Mouse (Mus musculus): Measurements from ENCODE around the gene Ntsr2. TPM values are rescaled to one million over a fixed set of nuclear protein-coding genes. Genes with fewer than 3 reads are reported as not detected.
A peak's percentile ranks its signal among the peaks of the same experiment; 100 is the strongest.

Ntsr2 gene
- 100 to 1,000 TPM; 151 to 171 TPM for total RNA-seq (2021)

- intact Hi-C loops (cut with DNase I): no loop called here
- peak; percentile 77 to 78 for DNase-seq (ENCODE audit: low spot score in 2 of 2)
Measured at GRCm38 (mm10) chr12:16653332-16654093, at the start of gene Ntsr2. Ntsr2 (plus strand) TSS chr12:16653382.

- DNase-seq (ENCODE audit: low spot score in 2 of 2): peak; percentile 39 to 78
- intact Hi-C loops (cut with DNase I): no loop called here
Measured at GRCm38 (mm10) chr12:16605624-16606023, 47.6 kb upstream of the Ntsr2 start.

- DNase-seq (ENCODE audit: low spot score in 2 of 2): no peak
- intact Hi-C loops (cut with DNase I): no loop called here
Measured at GRCm38 (mm10) chr12:16610936-16611335, 42.2 kb upstream of the Ntsr2 start, which contains the start of gene Lpin1. Lpin1 (minus strand) TSS chr12:16610966.

GRCm38 (mm10) chr12:16614556-16614955 is 38.6 kb upstream of the Ntsr2 start:
- no peak for DNase-seq (ENCODE audit: low spot score in 2 of 2)
- intact Hi-C loops (cut with DNase I): no loop called here

GRCm38 (mm10) chr12:16615738-16616137 is 37.4 kb upstream of the Ntsr2 start:
- intact Hi-C loops (cut with DNase I): no loop called here
- DNase-seq (ENCODE audit: low spot score in 2 of 2): peak in 1 of 2 experiments; percentile 8

GRCm38 (mm10) chr12:16618512-16619274 is 34.5 kb upstream of the Ntsr2 start:
- DNase-seq (ENCODE audit: low spot score in 2 of 2): peak; percentile 55 to 67
- intact Hi-C loops (cut with DNase I): no loop called here

- intact Hi-C loops (cut with DNase I): no loop called here
- DNase-seq (ENCODE audit: low spot score in 2 of 2): no peak
Measured at GRCm38 (mm10) chr12:16619453-16619852, 33.7 kb upstream of the Ntsr2 start.

- no peak for DNase-seq (ENCODE audit: low spot score in 2 of 2)
- intact Hi-C loops (cut with DNase I): no loop called here
Measured at GRCm38 (mm10) chr12:16620230-16620629, 33.0 kb upstream of the Ntsr2 start.

GRCm38 (mm10) chr12:16630152-16630865 is 22.9 kb upstream of the Ntsr2 start:
- no peak for DNase-seq (ENCODE audit: low spot score in 2 of 2)
- intact Hi-C loops (cut with DNase I): no loop called here

GRCm38 (mm10) chr12:16630866-16631185 is 22.4 kb upstream of the Ntsr2 start:
- no peak for DNase-seq (ENCODE audit: low spot score in 2 of 2)
- intact Hi-C loops (cut with DNase I): no loop called here

GRCm38 (mm10) chr12:16631423-16631822 is 21.8 kb upstream of the Ntsr2 start:
- intact Hi-C loops (cut with DNase I): no loop called here
- DNase-seq (ENCODE audit: low spot score in 2 of 2): no peak

GRCm38 (mm10) chr12:16633235-16633634 is 19.9 kb upstream of the Ntsr2 start:
- intact Hi-C loops (cut with DNase I): no loop called here
- no peak for DNase-seq (ENCODE audit: low spot score in 2 of 2)

GRCm38 (mm10) chr12:16634075-16634813 is 18.9 kb upstream of the Ntsr2 start:
- intact Hi-C loops (cut with DNase I): loop anchor here (1.0 kb wide), 1 partner anchor 66 kb away; no protein-coding TSS in a partner anchor
- peak; percentile 46 to 49 for DNase-seq (ENCODE audit: low spot score in 2 of 2)

GRCm38 (mm10) chr12:16635816-16636215 is 17.4 kb upstream of the Ntsr2 start:
- intact Hi-C loops (cut with DNase I): no loop called here
- no peak for DNase-seq (ENCODE audit: low spot score in 2 of 2)

- intact Hi-C loops (cut with DNase I): no loop called here
- DNase-seq (ENCODE audit: low spot score in 2 of 2): no peak
Measured at GRCm38 (mm10) chr12:16639078-16639771, 14.0 kb upstream of the Ntsr2 start.

GRCm38 (mm10) chr12:16640075-16640474 is 13.1 kb upstream of the Ntsr2 start:
- DNase-seq (ENCODE audit: low spot score in 2 of 2): no peak
- intact Hi-C loops (cut with DNase I): no loop called here

GRCm38 (mm10) chr12:16642000-16642399 is 11.2 kb upstream of the Ntsr2 start:
- intact Hi-C loops (cut with DNase I): no loop called here

GRCm38 (mm10) chr12:16643508-16644345 is 9.5 kb upstream of the Ntsr2 start:
- DNase-seq (ENCODE audit: low spot score in 2 of 2): peak; percentile 23 to 35
- intact Hi-C loops (cut with DNase I): no loop called here

More at GRCm38 (mm10) chr12:16642000-16642399, 11.2 kb upstream of the Ntsr2 start:
- no peak for DNase-seq (ENCODE audit: low spot score in 2 of 2)

Measured in left cerebral cortex, postnatal 25 days (tissue).